ENCODE assay signal across 17 mouse cellular contexts in the genomic region with DNA sequence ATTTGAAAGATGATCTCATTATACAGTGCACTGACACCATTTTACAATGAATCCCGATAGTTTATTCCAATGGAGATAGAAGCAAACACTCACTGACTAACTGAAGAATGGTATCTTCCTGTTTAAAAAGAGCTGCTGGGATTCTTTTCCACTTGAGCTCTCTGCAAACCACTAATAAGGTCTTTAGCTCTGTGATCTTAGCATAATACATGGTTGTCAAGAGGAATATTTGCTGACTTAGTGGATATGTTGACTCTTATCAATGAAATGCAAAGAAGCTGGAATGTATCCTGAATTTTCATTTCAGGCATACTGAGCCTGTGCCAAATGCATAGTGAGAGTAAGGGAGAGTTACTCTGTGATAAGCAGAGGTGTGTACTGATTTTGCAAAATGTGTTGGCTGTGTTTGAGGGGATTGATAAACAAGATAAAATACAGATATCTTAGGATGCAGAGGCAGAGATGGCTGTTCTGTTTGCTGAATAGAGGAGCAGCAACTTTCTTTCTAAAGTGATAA.
"Had no signal": no experiment of that assay in that cellular context is flagged by ENCODE, and none has a peak within 500 bp of the region (broad histone marks: within the 10 kb centered on the region; RNA-seq: fewer than 3 reads in every experiment).

No protein-coding gene starts in this region.

- H3K27ac ChIP-seq: liver, embryonic 13.5 days; macrophage; midbrain, embryonic 12.5 days; neural tube, embryonic 13.5 days had no signal

- H3K9ac ChIP-seq: liver, embryonic 13.5 days; midbrain, embryonic 12.5 days; neural tube, embryonic 13.5 days had no signal

- H3K9me3 ChIP-seq: liver, embryonic 13.5 days had no signal

- H3K36me3 ChIP-seq: liver, embryonic 13.5 days; midbrain, embryonic 12.5 days; neural tube, embryonic 13.5 days had no signal

- H3K4me1 ChIP-seq: liver, embryonic 13.5 days; midbrain, embryonic 12.5 days had no signal

- ATAC-seq: inflammation-experienced regulatory T-cells, adult 6 months; intestine, embryonic 16.5 days had no signal

- H3K4me3 ChIP-seq: liver, embryonic 13.5 days; midbrain, embryonic 12.5 days; myocyte; neural tube, embryonic 13.5 days had no signal

- H3K4me2 ChIP-seq: liver, embryonic 13.5 days; midbrain, embryonic 12.5 days; neural tube, embryonic 13.5 days had no signal

- H3K27me3 ChIP-seq: liver, embryonic 13.5 days; midbrain, embryonic 12.5 days; neural tube, embryonic 13.5 days had no signal

- DNase-seq: kidney, adult 18-20 months; kidney, adult 9 months; kidney, postnatal 14 days; kidney, postnatal 4 days; liver, embryonic 13.5 days; lung, adult 2 months; lung, postnatal 10 days; retina, postnatal 1 day; right cerebral cortex, postnatal 25 days; spleen, adult 18-20 months; thymus, postnatal 25 days had no signal
